Mouse (Mus musculus) embryonic facial prominence, embryonic 13.5 days (tissue): ENCODE measurements around the gene Slc9a9. TPM values are rescaled to one million over a fixed set of nuclear protein-coding genes. Genes with fewer than 3 reads are reported as not detected.

Experiments
- ATAC-seq: fragments of 200-750 bp; cut with Nextera tagmentation; 2 replicates; pipeline ENCODE4 v1.8.0; 2017; ENCODE audit warnings: low read depth; ENCODE audit not compliant: insufficient number of reproducible peaks, insufficient read depth, low FRiP score, low TSS enrichment
- H3K27ac ChIP-seq: fragments of 300-500 bp; sonication (generic); 2 replicates; pipeline ENCODE4 v1.5.1; 2015; ENCODE audit warnings: moderate library complexity, mild to moderate bottlenecking, inconsistent platforms
- H3K27me3 ChIP-seq: fragments of 300-500 bp; sonication (generic); 2 replicates; pipeline ENCODE4 v1.6.1; 2015; ENCODE audit warnings: mild to moderate bottlenecking, inconsistent platforms
- H3K36me3 ChIP-seq: fragments of 300-500 bp; sonication (generic); 2 replicates; pipeline ENCODE4 v1.6.1; 2015; ENCODE audit warnings: mild to moderate bottlenecking, inconsistent platforms
- H3K4me1 ChIP-seq: fragments of 300-500 bp; sonication (generic); 2 replicates; pipeline ENCODE4 v1.6.1; 2015; ENCODE audit warnings: inconsistent platforms
- H3K4me2 ChIP-seq: fragments of 300-500 bp; sonication (generic); 2 replicates; pipeline ENCODE4 v1.6.1; 2015; ENCODE audit warnings: moderate library complexity, mild to moderate bottlenecking, inconsistent platforms
- H3K4me3 ChIP-seq: fragments of 300-500 bp; sonication (generic); 2 replicates; pipeline ENCODE4 v1.5.1; 2015; ENCODE audit warnings: mild to moderate bottlenecking, inconsistent platforms
- H3K9ac ChIP-seq: fragments of 300-500 bp; sonication (generic); 2 replicates; pipeline ENCODE4 v1.6.1; 2015; ENCODE audit warnings: mild to moderate bottlenecking, inconsistent platforms
- H3K9me3 ChIP-seq: fragments of 300-500 bp; sonication (generic); 2 replicates; pipeline ENCODE4 v1.6.1; 2016; ENCODE audit warnings: inconsistent platforms
- WGBS: fragments of 180-500 bp; shearing (Covaris S2); methylation state at CpG from one replicate; pipeline ENCODE4 v1.1.7; 2015; ENCODE audit warnings: mixed read lengths; 5-methylcytosine and 5-hydroxymethylcytosine counted together
- polyA plus RNA-seq: library from polyadenylated mRNA; unstranded; fragments of >200 nt; fragmentation: Nextera tagmentation; extraction: Ambion mirVana; gene quantifications from 2 replicates; pipeline ENCODE4 v1.2.1, GENCODE M21; 2015

Gene Slc9a9
- polyA plus RNA-seq, 1 experiment from 2014 or later: 5.2 TPM

- Histone ChIP-seq H3K4me1 (no peaks in the 10 kb centered on the region), H3K9ac (no peak overlapping the region), H3K27ac (no peak overlapping the region), H3K27me3 (no peaks in the 10 kb centered on the region), H3K4me3 (no peak overlapping the region), H3K4me2 (no peak overlapping the region), H3K9me3 (no peaks in the 10 kb centered on the region), H3K36me3 (no peaks in the 10 kb centered on the region)
- no peak for ATAC-seq
- WGBS: 84% methylated on average over 3 of the region's 3 CpGs
Observed at GRCm38 (mm10) chr9:94788261-94788660, 118.6 kb downstream of the Slc9a9 start.

- 89% methylated on average over 2 of the region's 2 CpGs for WGBS
Observed at GRCm38 (mm10) chr9:94790966-94791365, 121.3 kb downstream of the Slc9a9 start.

GRCm38 (mm10) chr9:94803073-94803472 is 133.4 kb downstream of the Slc9a9 start:
- Histone ChIP-seq H3K9me3 (no peaks in the 10 kb centered on the region), H3K4me3 (no peak overlapping the region), H3K27ac (no peak overlapping the region), H3K27me3 (no peaks in the 10 kb centered on the region), H3K36me3 (no peaks in the 10 kb centered on the region), H3K9ac (no peak overlapping the region), H3K4me1 (peaks cover 9% of the 10 kb centered on the region; the same call in 1 of the 2 replicates), H3K4me2 (no peak overlapping the region)
- no peak for ATAC-seq

More at GRCm38 (mm10) chr9:94790966-94791365, 121.3 kb downstream of the Slc9a9 start:
- Histone ChIP-seq H3K36me3 (no peaks in the 10 kb centered on the region), H3K27ac (no peak overlapping the region), H3K4me3 (no peak overlapping the region), H3K9ac (no peak overlapping the region), H3K4me2 (no peak overlapping the region), H3K9me3 (no peaks in the 10 kb centered on the region), H3K27me3 (no peaks in the 10 kb centered on the region), H3K4me1 (no peaks in the 10 kb centered on the region)
- no peak for ATAC-seq

- no peaks in the 10 kb centered on the region for H3K36me3 ChIP-seq
- no peaks in the 10 kb centered on the region for H3K27me3 ChIP-seq
- no peaks in the 10 kb centered on the region for H3K9me3 ChIP-seq
- no peak overlapping the region for H3K9ac ChIP-seq
- no peak overlapping the region for H3K4me3 ChIP-seq
- no peak for ATAC-seq
- no peak overlapping the region for H3K27ac ChIP-seq
- H3K4me2 ChIP-seq: no peak overlapping the region
- WGBS: 43% methylated on average over 8 of the region's 8 CpGs
- H3K4me1 ChIP-seq: peaks cover 9% of the 10 kb centered on the region; the same call in 1 of the 2 replicates
Observed at GRCm38 (mm10) chr9:94805506-94805905, 135.8 kb downstream of the Slc9a9 start.

- H3K27ac ChIP-seq: no peak overlapping the region
- no peak for ATAC-seq
- H3K9ac ChIP-seq: no peak overlapping the region
- no peaks in the 10 kb centered on the region for H3K9me3 ChIP-seq
- no peaks in the 10 kb centered on the region for H3K27me3 ChIP-seq
- 24% methylated on average over 5 of the region's 5 CpGs for WGBS
- H3K4me2 ChIP-seq: no peak overlapping the region
- no peak overlapping the region for H3K4me3 ChIP-seq
- H3K36me3 ChIP-seq: no peaks in the 10 kb centered on the region
- peaks cover 15% of the 10 kb centered on the region; the same call in 1 of the 2 replicates for H3K4me1 ChIP-seq
Observed at GRCm38 (mm10) chr9:94815518-94815917, 145.8 kb downstream of the Slc9a9 start.

GRCm38 (mm10) chr9:94821268-94821667 is 151.6 kb downstream of the Slc9a9 start:
- no peaks in the 10 kb centered on the region for H3K9me3 ChIP-seq
- H3K27me3 ChIP-seq: no peaks in the 10 kb centered on the region
- H3K36me3 ChIP-seq: no peaks in the 10 kb centered on the region
- no peak overlapping the region for H3K27ac ChIP-seq
- H3K4me2 ChIP-seq: no peak overlapping the region
- 0 out of 2 replicates have a peak, but pooled peaks cover 2% of the 10 kb centered on the region for H3K4me1 ChIP-seq
- H3K4me3 ChIP-seq: no peak overlapping the region
- no peak for ATAC-seq
- 87% methylated on average over 1 of the region's 1 CpGs for WGBS
- no peak overlapping the region for H3K9ac ChIP-seq

GRCm38 (mm10) chr9:94833836-94834235 is 164.1 kb downstream of the Slc9a9 start:
- H3K9me3 ChIP-seq: no peaks in the 10 kb centered on the region
- H3K36me3 ChIP-seq: no peaks in the 10 kb centered on the region
- H3K9ac ChIP-seq: no peak overlapping the region
- no peak overlapping the region for H3K4me3 ChIP-seq
- no peaks in the 10 kb centered on the region for H3K4me1 ChIP-seq
- H3K4me2 ChIP-seq: no peak overlapping the region
- no peaks in the 10 kb centered on the region for H3K27me3 ChIP-seq
- ATAC-seq: no peak
- 74% methylated on average over 1 of the region's 1 CpGs for WGBS
- no peak overlapping the region for H3K27ac ChIP-seq

- ATAC-seq: 0 out of 2 replicates have a peak, but pooled peaks have one; percentile 20
- no peak overlapping the region for H3K4me3 ChIP-seq
- H3K9me3 ChIP-seq: no peaks in the 10 kb centered on the region
- no peak overlapping the region for H3K4me2 ChIP-seq
- H3K36me3 ChIP-seq: no peaks in the 10 kb centered on the region
- WGBS: 94% methylated on average over 15 of the region's 15 CpGs
- H3K4me1 ChIP-seq: no peaks in the 10 kb centered on the region
- H3K9ac ChIP-seq: no peak overlapping the region
- no peaks in the 10 kb centered on the region for H3K27me3 ChIP-seq
- no peak overlapping the region for H3K27ac ChIP-seq
Observed at GRCm38 (mm10) chr9:94837384-94837783, 167.7 kb downstream of the Slc9a9 start.

- no peaks in the 10 kb centered on the region for H3K27me3 ChIP-seq
- no peak overlapping the region for H3K9ac ChIP-seq
- no peaks in the 10 kb centered on the region for H3K4me1 ChIP-seq
- no peak overlapping the region for H3K4me2 ChIP-seq
- H3K4me3 ChIP-seq: no peak overlapping the region
- no peaks in the 10 kb centered on the region for H3K36me3 ChIP-seq
- H3K27ac ChIP-seq: no peak overlapping the region
- no peaks in the 10 kb centered on the region for H3K9me3 ChIP-seq
- WGBS: 79% methylated on average over 8 of the region's 8 CpGs
- ATAC-seq: no peak
Observed at GRCm38 (mm10) chr9:94838479-94839031, 168.8 kb downstream of the Slc9a9 start.

GRCm38 (mm10) chr9:94839204-94839603 is 169.5 kb downstream of the Slc9a9 start:
- ATAC-seq: no peak

GRCm38 (mm10) chr9:94840398-94840797 is 170.7 kb downstream of the Slc9a9 start:
- H3K4me3 ChIP-seq: no peak overlapping the region
- no peak overlapping the region for H3K4me2 ChIP-seq
- no peak overlapping the region for H3K9ac ChIP-seq
- H3K4me1 ChIP-seq: no peaks in the 10 kb centered on the region
- H3K36me3 ChIP-seq: no peaks in the 10 kb centered on the region
- no peak overlapping the region for H3K27ac ChIP-seq
- ATAC-seq: no peak
- H3K27me3 ChIP-seq: no peaks in the 10 kb centered on the region
- H3K9me3 ChIP-seq: no peaks in the 10 kb centered on the region
- 73% methylated on average over 5 of the region's 5 CpGs for WGBS

More at GRCm38 (mm10) chr9:94839204-94839603, 169.5 kb downstream of the Slc9a9 start:
- Histone ChIP-seq H3K9ac (no peak overlapping the region), H3K36me3 (no peaks in the 10 kb centered on the region), H3K4me2 (no peak overlapping the region), H3K27ac (no peak overlapping the region), H3K27me3 (no peaks in the 10 kb centered on the region), H3K4me3 (no peak overlapping the region), H3K4me1 (no peaks in the 10 kb centered on the region), H3K9me3 (no peaks in the 10 kb centered on the region)
- WGBS: 79% methylated on average over 11 of the region's 11 CpGs

- Histone ChIP-seq H3K4me3 (no peak overlapping the region), H3K4me2 (no peak overlapping the region), H3K27ac (no peak overlapping the region), H3K27me3 (no peaks in the 10 kb centered on the region), H3K36me3 (no peaks in the 10 kb centered on the region), H3K9ac (no peak overlapping the region), H3K9me3 (no peaks in the 10 kb centered on the region), H3K4me1 (no peaks in the 10 kb centered on the region)
- WGBS: 87% methylated on average over 4 of the region's 4 CpGs
- ATAC-seq: no peak
Observed at GRCm38 (mm10) chr9:94840972-94841371, 171.3 kb downstream of the Slc9a9 start.
